Mouse (Mus musculus) CD4-positive naive resting alpha-beta T cell, adult 57 days (primary cell): Measurements from ENCODE around the gene Arf4. TPM values are rescaled to one million over a fixed set of nuclear protein-coding genes. Genes with fewer than 3 reads are reported as not detected.

Source experiments
- total RNA-seq: library from RNA; stranded (reverse); gene quantifications from one replicate; pipeline ENCODE4 v1.2.4, GENCODE M21; 2023

The Arf4 gene
- 200 TPM for total RNA-seq

GRCm38 (mm10) chr14:26637851-26638707 lies at the start of gene Arf4:
Gene Arf4 (plus strand): TSS chr14:26638074.

GRCm38 (mm10) chr14:26669292-26670073 lies 31.6 kb downstream of the Arf4 start, which contains the start of gene Pde12:
Gene Pde12 (minus strand): TSS chr14:26669883.

GRCm38 (mm10) chr14:26692974-26693373 lies 55.1 kb downstream of the Arf4 start, which contains the start of gene Dnah12:
Gene Dnah12 (plus strand): TSS chr14:26693274.

Other genes starting within 250 kb of the Arf4 start
- 67.2 TPM for gene Slmap, start 103.1 kb upstream of the Arf4 start, total RNA-seq
- gene Dennd6a, start 64.2 kb upstream of the Arf4 start, total RNA-seq: 26.1 TPM
- gene Pde12, start 31.8 kb downstream of the Arf4 start, total RNA-seq: 14.0 TPM
- not detected for gene Dnah12, start 55.2 kb downstream of the Arf4 start, total RNA-seq